Mouse (Mus musculus) ES-E14 (cell line): ENCODE measurements around the gene Egfr.

Experiments used
- HCFC1 ChIP-seq: IDR thresholded peaks from 2 replicates; pipeline ENCODE4 v1.6.1; 2012; ENCODE audit warnings: low read length, inconsistent platforms, borderline replicate concordance; ENCODE audit not compliant: insufficient read depth
- ZC3H11A ChIP-seq: IDR thresholded peaks from 2 replicates; pipeline ENCODE4 v1.6.1; 2012; ENCODE audit warnings: low read depth, mild to moderate bottlenecking, inconsistent platforms, low read length, borderline replicate concordance

DNA sequence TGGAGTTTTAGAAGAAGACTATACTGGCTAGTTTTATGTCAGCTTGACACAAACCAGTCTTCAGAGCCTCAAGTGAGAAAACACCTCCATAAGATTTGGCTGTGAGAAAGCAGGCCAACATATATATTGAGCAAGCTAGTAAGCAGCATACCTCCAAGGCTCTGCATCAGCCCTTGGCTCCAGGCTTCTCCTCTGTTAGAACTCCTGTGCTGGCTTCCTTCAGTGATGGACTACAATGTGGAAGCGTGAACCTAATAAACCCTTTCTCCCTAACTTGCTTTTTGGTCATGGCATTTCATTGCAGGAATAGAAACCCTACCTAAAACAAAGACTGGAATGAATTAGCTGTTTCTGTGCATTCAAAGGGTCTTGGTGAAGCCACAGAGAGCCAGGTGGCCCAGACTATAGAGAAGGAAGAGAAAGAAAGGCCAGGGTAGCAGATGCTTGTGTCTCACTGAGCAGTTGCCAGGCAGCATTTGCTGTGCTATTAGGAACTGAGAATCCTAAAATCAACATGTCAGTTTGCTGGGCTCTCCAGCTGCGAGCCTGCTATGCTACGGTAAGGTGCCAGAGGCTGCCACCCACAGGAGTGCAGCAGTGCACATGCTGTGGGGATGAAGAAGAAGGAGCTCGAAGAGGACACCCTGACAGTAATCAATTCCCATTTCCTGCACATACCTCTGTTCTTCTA lies 189.2 kb downstream of the Egfr start:
- TF ChIP-seq HCFC1 (no peak), ZC3H11A (no peak)
